Comparison of ENCODE assay signal across 12 mouse cellular contexts in genomic region chr15:86276538-86277264, GRCm38 (mm10).
DNase-seq lines count a peak whose midpoint lies in the region; ATAC-seq and TF ChIP-seq lines count a peak whose summit lies in the region.
"Had no signal": no experiment of that assay in that cellular context is flagged by ENCODE, and none has a peak within 500 bp of the region (broad histone marks: within the 10 kb centered on the region; RNA-seq: fewer than 3 reads in every experiment).

No protein-coding gene starts in this region.

- H3K9ac ChIP-seq in heart, embryonic 11.5 days (ENCODE audit: low read depth, low read length) = no peak overlapping the region
- no peak overlapping the region for H3K9ac ChIP-seq in intestine, embryonic 15.5 days
- H3K9ac ChIP-seq: heart, embryonic 13.5 days had no signal

- no peak overlapping the region for H3K4me3 ChIP-seq in cortical plate, adult 2 months (ENCODE audit: insufficient read depth, low read length)
- no peak overlapping the region for H3K4me3 ChIP-seq in hindbrain, embryonic 10.5 days
- H3K4me3 ChIP-seq in midbrain, embryonic 10.5 days = no peak overlapping the region
- no peak overlapping the region for H3K4me3 ChIP-seq in heart, embryonic 11.5 days (ENCODE audit: low read depth, low read length)
- no peak overlapping the region for H3K4me3 ChIP-seq in intestine, embryonic 15.5 days (replicated peaks)
- H3K4me3 ChIP-seq: heart, embryonic 13.5 days had no signal

- DNase-seq in embryo, embryonic 10.5 days (ENCODE audit: low spot score) = peak; percentile 36
- DNase-seq in embryo, embryonic 9.5 days (ENCODE audit: extremely low spot score) = no peak
- DNase-seq in hindbrain, embryonic 10.5 days (ENCODE audit: low spot score) = no peak
- no peak for DNase-seq in midbrain, embryonic 10.5 days (ENCODE audit: low spot score)
- DNase-seq in adrenal gland, adult 8-10 months = no peak
- DNase-seq: cerebellum, postnatal 36 days; kidney, adult 8-10 months; spleen, adult 18-20 months had no signal

- ATAC-seq in heart, embryonic 11.5 days (replicated peaks; ENCODE audit: insufficient number of reproducible peaks, low FRiP score, low TSS enrichment) = no peak
- no peak for ATAC-seq in intestine, embryonic 15.5 days

- no peak for TF ChIP-seq POLR2A in cortical plate, adult 2 months (IDR thresholded peaks at IDR 0.05; ENCODE audit: extremely low read depth, insufficient read depth, low read length)

- H3K27ac ChIP-seq in cortical plate, adult 2 months (ENCODE audit: insufficient read depth, low read length) = 0 out of 2 replicates have a peak overlapping the region, but pooled peaks have one; percentile 10
- peak overlapping the region; percentile 46; the same call in 1 of the 2 replicates for H3K27ac ChIP-seq in hindbrain, embryonic 10.5 days
- peak overlapping the region; percentile 61 for H3K27ac ChIP-seq in midbrain, embryonic 10.5 days (replicated peaks)
- H3K27ac ChIP-seq in heart, embryonic 11.5 days (ENCODE audit: low read depth, low read length) = no peak overlapping the region
- no peak overlapping the region for H3K27ac ChIP-seq in intestine, embryonic 15.5 days
- H3K27ac ChIP-seq: heart, embryonic 13.5 days had no signal

- H3K9me3 ChIP-seq in hindbrain, embryonic 10.5 days = no peaks in the 10 kb centered on the region
- no peaks in the 10 kb centered on the region for H3K9me3 ChIP-seq in midbrain, embryonic 10.5 days (replicated peaks)
- H3K9me3 ChIP-seq in heart, embryonic 11.5 days (replicated peaks; ENCODE audit: control insufficient read depth, low read length) = no peaks in the 10 kb centered on the region
- H3K9me3 ChIP-seq in intestine, embryonic 15.5 days = no peaks in the 10 kb centered on the region
- H3K9me3 ChIP-seq: heart, embryonic 13.5 days had no signal

- peaks cover 12% of the 10 kb centered on the region for H3K4me1 ChIP-seq in cortical plate, adult 2 months (ENCODE audit: control insufficient read depth, insufficient read depth, low read length)
- peaks cover 59% of the 10 kb centered on the region for H3K4me1 ChIP-seq in hindbrain, embryonic 10.5 days (replicated peaks)
- H3K4me1 ChIP-seq in midbrain, embryonic 10.5 days = peaks cover 64% of the 10 kb centered on the region
- H3K4me1 ChIP-seq in heart, embryonic 11.5 days (ENCODE audit: control insufficient read depth, insufficient read depth, low read length) = peaks cover 7% of the 10 kb centered on the region
- peaks cover 41% of the 10 kb centered on the region for H3K4me1 ChIP-seq in intestine, embryonic 15.5 days (replicated peaks)

- 58% methylated on average over 11 of the region's 11 CpGs for whole genome bisulfite sequencing in hindbrain, embryonic 10.5 days
- 40% methylated on average over 11 of the region's 11 CpGs for WGBS in midbrain, embryonic 10.5 days
- WGBS in heart, embryonic 11.5 days (ENCODE audit: insufficient replicate concordance) = 85% methylated on average over 11 of the region's 11 CpGs
- WGBS in intestine, embryonic 15.5 days = 81% methylated on average over 11 of the region's 11 CpGs

- H3K4me2 ChIP-seq in heart, embryonic 11.5 days = no peak overlapping the region
- H3K4me2 ChIP-seq in intestine, embryonic 15.5 days (replicated peaks) = no peak overlapping the region
- H3K4me2 ChIP-seq: heart, embryonic 13.5 days had no signal

- no peaks in the 10 kb centered on the region for H3K27me3 ChIP-seq in hindbrain, embryonic 10.5 days (ENCODE audit: insufficient read depth, poor library complexity, severe bottlenecking)
- H3K27me3 ChIP-seq in midbrain, embryonic 10.5 days (ENCODE audit: low read depth, poor library complexity, severe bottlenecking) = peaks cover 36% of the 10 kb centered on the region
- no peaks in the 10 kb centered on the region for H3K27me3 ChIP-seq in heart, embryonic 11.5 days (ENCODE audit: control insufficient read depth, insufficient read depth, low read length)
- H3K27me3 ChIP-seq in intestine, embryonic 15.5 days (replicated peaks) = no peaks in the 10 kb centered on the region
- H3K27me3 ChIP-seq: heart, embryonic 13.5 days had no signal

- no peaks in the 10 kb centered on the region for H3K36me3 ChIP-seq in hindbrain, embryonic 10.5 days
- H3K36me3 ChIP-seq in midbrain, embryonic 10.5 days = no peaks in the 10 kb centered on the region
- H3K36me3 ChIP-seq in heart, embryonic 11.5 days (ENCODE audit: control insufficient read depth, insufficient read depth, low read length) = no peaks in the 10 kb centered on the region
- H3K36me3 ChIP-seq in intestine, embryonic 15.5 days = no peaks in the 10 kb centered on the region
- H3K36me3 ChIP-seq: heart, embryonic 13.5 days had no signal

- TF ChIP-seq CTCF in cortical plate, adult 2 months (IDR thresholded peaks at IDR 0.05; ENCODE audit: extremely low read depth, insufficient read depth, low read length) = peak; percentile 18; the same call in 1 of the 2 replicates

Comparison
In these comparisons a context has a peak if more than half of its experiments do, and no peak if none do; other contexts are left out.
1. H3K27ac ChIP-seq: peak in cortical plate, adult 2 months (single experiment), hindbrain, embryonic 10.5 days (single experiment) and midbrain, embryonic 10.5 days (single experiment); none in heart, embryonic 11.5 days (single experiment) and intestine, embryonic 15.5 days (single experiment).